Mouse (Mus musculus) embryonic stem cell, embryonic (primary cell): ENCODE measurements at regions not wholly inside any gene's neighbourhood (a gene's known extent, or its start where the extent isn't known, plus 50 kb on each side); places are given as distances from the start of the nearest gene placed in this dataset.

Source experiments
- CTCF ChIA-PET, 4 experiments: fragments of 300-600 bp in 2 of 4; fragments of 350-600 bp in 2 of 4; sonication (Branson Sonifier 250); formaldehyde crosslinking; loops; one replicate each; lab custom pipeline; 2022; ENCODE audit warnings: inconsistent platforms in 2 of 4; lab: Charles Lee
- POLR2A ChIA-PET, 4 experiments: fragments of 300-600 bp in 2 of 4; fragments of 350-600 bp in 2 of 4; sonication (Branson Sonifier 250); formaldehyde crosslinking; loops; one replicate each; lab custom pipeline; 2022; ENCODE audit warnings: antibody characterized with exemption in 4 of 4, inconsistent platforms in 1 of 4; lab: Charles Lee

DNA sequence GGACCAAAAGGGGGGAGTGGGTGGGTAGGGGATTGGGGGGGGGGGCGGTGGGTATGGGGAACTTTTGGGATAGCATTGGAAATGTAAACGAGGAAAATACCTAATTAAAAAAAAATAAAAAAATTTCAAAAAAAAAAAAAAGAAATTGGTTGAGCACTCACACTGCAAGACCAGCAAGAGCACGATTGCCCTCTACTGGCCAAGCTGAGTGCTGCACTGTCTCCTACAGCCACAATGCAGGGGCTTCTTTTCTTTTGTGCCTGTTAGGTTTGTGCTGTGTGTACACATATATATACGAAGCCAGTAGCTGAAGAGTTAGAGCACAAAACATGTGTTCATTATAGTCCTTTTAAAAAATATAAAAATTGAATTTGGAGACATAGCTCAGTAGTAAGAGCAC lies 55.6 kb downstream of the Mup20 start:
- CTCF ChIA-PET = interaction anchor here in 3 of 4 experiments (0.6 to 1.4 kb wide), 6 partner anchors 8 to 179 kb away, joined by 3 to 15 read pairs (median 5); no protein-coding TSS in a partner anchor
- POLR2A ChIA-PET = no interaction called here

DNA sequence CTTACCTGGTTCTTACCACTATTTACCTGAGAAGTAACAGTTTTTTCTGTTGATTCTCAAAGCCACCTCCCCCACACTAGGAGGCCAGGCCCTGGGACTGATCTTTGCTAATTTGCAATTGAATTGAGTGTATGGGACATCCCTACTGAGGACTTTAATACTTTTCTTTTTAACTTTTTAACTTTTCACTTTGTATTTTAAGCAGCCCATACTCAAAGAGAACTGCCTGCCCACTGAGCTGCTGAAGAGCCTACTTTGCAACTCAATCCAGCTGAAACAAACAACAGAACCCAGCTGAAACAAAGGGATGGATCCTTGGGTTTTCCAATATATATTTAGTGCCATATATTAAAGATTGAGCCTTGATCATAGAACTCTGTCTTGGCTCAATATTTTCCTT lies 64.0 kb downstream of the Mup20 start:
- CTCF ChIA-PET = interaction anchor here in 2 of 4 experiments (0.8 to 1.5 kb wide), 2 partner anchors 8 to 9 kb away, joined by 3 read pairs; no protein-coding TSS in a partner anchor

GRCm38 (mm10) chr4:61976159-61976558 lies 77.8 kb downstream of the Mup20 start:
- POLR2A ChIA-PET = no interaction called here

More for the DNA sequence above, 64.0 kb downstream of the Mup20 start:
- POLR2A ChIA-PET = interaction anchor here in 1 of 4 experiments (1.1 to 1.2 kb wide), 2 partner anchors 21 to 370 kb away, joined by 5 to 9 read pairs; partner anchors contain the start of genes Fkbp15 and Slc31a1

GRCm38 (mm10) chr4:61973236-61973635 lies 80.7 kb downstream of the Mup20 start:
- POLR2A ChIA-PET = no interaction called here
- CTCF ChIA-PET = no interaction called here

More at GRCm38 (mm10) chr4:61976159-61976558, 77.8 kb downstream of the Mup20 start:
- CTCF ChIA-PET = no interaction called here

GRCm38 (mm10) chr4:61969691-61970090 lies 84.3 kb downstream of the Mup20 start:
- CTCF ChIA-PET = no interaction called here
- POLR2A ChIA-PET = no interaction called here

GRCm38 (mm10) chr4:61967674-61968073 lies 86.3 kb downstream of the Mup20 start:
- ChIA-PET CTCF (interaction anchor here in 1 of 4 experiments (0.7 kb wide), 1 partner anchor 242 kb away, joined by 3 read pairs; no protein-coding TSS in a partner anchor), POLR2A (interaction anchor here in 1 of 4 experiments (0.6 kb wide), 1 partner anchor 73 kb away, joined by 3 read pairs; no protein-coding TSS in a partner anchor)

DNA sequence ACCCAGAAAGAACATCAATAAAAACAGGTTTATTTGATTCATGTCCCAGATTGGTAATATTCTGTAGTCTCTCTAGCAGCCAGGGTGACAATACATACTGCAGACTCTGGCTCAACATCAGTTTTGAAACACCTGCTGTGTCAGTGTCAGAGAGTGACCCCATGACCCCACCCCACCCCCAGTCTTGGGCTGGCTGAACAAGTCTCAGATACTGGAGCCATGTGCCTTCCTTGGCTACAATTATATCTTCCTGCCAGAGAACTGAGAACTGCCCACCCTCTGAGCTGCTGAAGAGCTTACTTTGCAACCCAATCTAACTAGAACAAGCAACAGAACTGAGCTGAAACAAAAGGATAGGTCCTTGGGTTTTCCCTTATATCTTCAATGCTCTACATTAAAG lies 91.6 kb downstream of the Mup20 start:
- POLR2A ChIA-PET = no interaction called here
- CTCF ChIA-PET = no interaction called here
